Mouse (Mus musculus) erythroid progenitor cell, adult 5-6 weeks (primary cell): ENCODE measurements around the gene Fam206a. TPM values are rescaled to one million over a fixed set of nuclear protein-coding genes. Genes with fewer than 3 reads are reported as not detected.

Experiments
- ATAC-seq: replicated peaks from 2 replicates; pipeline ENCODE4 v1.8.0; 2016; ENCODE audit warnings: moderate number of reproducible peaks, mild to moderate bottlenecking, moderate TSS enrichment, inconsistent platforms; ENCODE audit not compliant: poor library complexity, low FRiP score, severe bottlenecking
- total RNA-seq, 2 experiments: library from RNA; stranded (forward) in 1 of 2; stranded (reverse) in 1 of 2; fragments of 150-400 nt in 1 of 2; fragments of 186-747, 209-891 nt in 1 of 2; gene quantifications; 2 replicates each; pipeline versions ENCODE4 v1.2.3 to v1.2.4; 2015 to 2017; ENCODE audit warnings: low replicate concordance in 2 of 2

Gene Fam206a
- total RNA-seq, 2 experiments from 2014 or later = 3.3 to 3.4 TPM

GRCm38 (mm10) chr4:56842501-56842900 lies 40.4 kb downstream of the Fam206a start:
- no peak for ATAC-seq

GRCm38 (mm10) chr4:56843963-56844362 lies 41.8 kb downstream of the Fam206a start:
- ATAC-seq = no peak

GRCm38 (mm10) chr4:56844911-56845310 lies 42.8 kb downstream of the Fam206a start:
- ATAC-seq = no peak

GRCm38 (mm10) chr4:56845896-56846533 lies 43.9 kb downstream of the Fam206a start:
- ATAC-seq = no peak

GRCm38 (mm10) chr4:56847400-56847799 lies 45.3 kb downstream of the Fam206a start:
- ATAC-seq = no peak

GRCm38 (mm10) chr4:56848044-56848443 lies 45.9 kb downstream of the Fam206a start:
- ATAC-seq = no peak

- no peak for ATAC-seq
Measured at GRCm38 (mm10) chr4:56850724-56851123, 48.6 kb downstream of the Fam206a start.

GRCm38 (mm10) chr4:56855935-56856334 lies 53.8 kb downstream of the Fam206a start:
- no peak for ATAC-seq

GRCm38 (mm10) chr4:56856371-56856949 lies 54.3 kb downstream of the Fam206a start:
- ATAC-seq = no peak

GRCm38 (mm10) chr4:56858733-56859132 lies 56.6 kb downstream of the Fam206a start:
- no peak for ATAC-seq

Other genes with a start within 250 kb of the Fam206a start
- not detected in 2 replicates for gene Gm26657, start 62.3 kb upstream of the Fam206a start, total RNA-seq (2015; ENCODE audit: low replicate concordance)
- not detected in 2 replicates for gene Gm26657, start 62.3 kb upstream of the Fam206a start, total RNA-seq (2017; ENCODE audit: low replicate concordance)
- gene Actl7b, start 60.9 kb upstream of the Fam206a start, total RNA-seq (2015; ENCODE audit: low replicate concordance) = not detected in 2 replicates
- gene Actl7b, start 60.9 kb upstream of the Fam206a start, total RNA-seq (2017; ENCODE audit: low replicate concordance) = not detected in 2 replicates
- gene Actl7a, start 58.9 kb upstream of the Fam206a start, total RNA-seq (2015; ENCODE audit: low replicate concordance) = not detected in 2 replicates
- not detected in 2 replicates for gene Actl7a, start 58.9 kb upstream of the Fam206a start, total RNA-seq (2017; ENCODE audit: low replicate concordance)
- gene Elp1, start within 50 bp of the Fam206a start, total RNA-seq (2015; ENCODE audit: low replicate concordance) = 13.3 and 26.0 TPM in 2 replicates
- gene Elp1, start within 50 bp of the Fam206a start, total RNA-seq (2017; ENCODE audit: low replicate concordance) = 7.4 and 11.3 TPM in 2 replicates
- 0.36 and 0.84 TPM in 2 replicates for gene Ctnnal1, start 62.8 kb downstream of the Fam206a start, total RNA-seq (2015; ENCODE audit: low replicate concordance)
- 3.7 and 5.5 TPM in 2 replicates for gene Ctnnal1, start 62.8 kb downstream of the Fam206a start, total RNA-seq (2017; ENCODE audit: low replicate concordance)
- gene Tmem245, start 145.1 kb downstream of the Fam206a start, total RNA-seq (2015; ENCODE audit: low replicate concordance) = 5.4 and 7.5 TPM in 2 replicates
- gene Tmem245, start 145.1 kb downstream of the Fam206a start, total RNA-seq (2017; ENCODE audit: low replicate concordance) = 0.68 and 3.2 TPM in 2 replicates
- not detected in 2 replicates for gene Frrs1l, start 188.0 kb downstream of the Fam206a start, total RNA-seq (2015; ENCODE audit: low replicate concordance)
- gene Frrs1l, start 188.0 kb downstream of the Fam206a start, total RNA-seq (2017; ENCODE audit: low replicate concordance) = not detected in 2 replicates